Mouse (Mus musculus) small intestine, adult 2 months (tissue): ENCODE measurements around the gene Mpeg1.

Experiments used
- CTCF ChIP-seq: fragments of 200-500 bp; IDR thresholded peaks from 2 replicates; pipeline ENCODE4 v1.5.1; 2012; ENCODE audit warnings: low read depth, mild to moderate bottlenecking, control low read depth, inconsistent platforms, low read length, moderate library complexity, mixed read lengths; ENCODE audit not compliant: insufficient replicate concordance, insufficient read length; ENCODE audit errors: extremely low read depth
- POLR2A ChIP-seq: fragments of 200-500 bp; IDR thresholded peaks from 2 replicates; pipeline ENCODE4 v1.6.1; 2012; ENCODE audit warnings: low read depth, mild to moderate bottlenecking, control low read depth, inconsistent platforms, low read length, moderate library complexity

DNA sequence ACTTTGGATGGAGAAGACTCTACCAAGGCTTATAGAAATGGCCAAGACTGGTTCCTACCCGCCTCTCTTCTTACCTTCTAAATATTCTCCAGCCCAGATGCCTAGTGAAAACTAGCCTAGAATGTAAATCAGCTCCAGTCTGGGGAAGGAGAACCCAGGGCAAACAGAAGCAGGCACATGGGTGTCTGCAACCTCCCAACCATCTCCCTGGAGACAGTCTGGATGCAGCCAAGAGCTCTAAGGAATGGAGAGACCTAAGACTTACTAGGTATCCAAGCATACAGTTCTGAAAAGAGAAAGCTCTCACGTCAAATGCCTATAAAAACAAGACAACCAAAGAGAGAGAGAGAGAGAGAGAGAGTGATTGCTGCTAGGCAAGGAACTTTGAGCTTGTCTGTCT, 37.3 kb downstream of the Mpeg1 start:
- TF ChIP-seq CTCF = no peak
- no peak for TF ChIP-seq POLR2A
